Mouse (Mus musculus) monocyte, adult 2 months (primary cell): ENCODE measurements around the gene Cdc37.

ENCODE experiments used
- DNase-seq, 2 experiments: peaks; one replicate each; pipeline ENCODE4 v3.0.0; 2022; ENCODE audit warnings: low spot score in 2 of 2, low read depth in 1 of 2

Gene Cdc37

DNA sequence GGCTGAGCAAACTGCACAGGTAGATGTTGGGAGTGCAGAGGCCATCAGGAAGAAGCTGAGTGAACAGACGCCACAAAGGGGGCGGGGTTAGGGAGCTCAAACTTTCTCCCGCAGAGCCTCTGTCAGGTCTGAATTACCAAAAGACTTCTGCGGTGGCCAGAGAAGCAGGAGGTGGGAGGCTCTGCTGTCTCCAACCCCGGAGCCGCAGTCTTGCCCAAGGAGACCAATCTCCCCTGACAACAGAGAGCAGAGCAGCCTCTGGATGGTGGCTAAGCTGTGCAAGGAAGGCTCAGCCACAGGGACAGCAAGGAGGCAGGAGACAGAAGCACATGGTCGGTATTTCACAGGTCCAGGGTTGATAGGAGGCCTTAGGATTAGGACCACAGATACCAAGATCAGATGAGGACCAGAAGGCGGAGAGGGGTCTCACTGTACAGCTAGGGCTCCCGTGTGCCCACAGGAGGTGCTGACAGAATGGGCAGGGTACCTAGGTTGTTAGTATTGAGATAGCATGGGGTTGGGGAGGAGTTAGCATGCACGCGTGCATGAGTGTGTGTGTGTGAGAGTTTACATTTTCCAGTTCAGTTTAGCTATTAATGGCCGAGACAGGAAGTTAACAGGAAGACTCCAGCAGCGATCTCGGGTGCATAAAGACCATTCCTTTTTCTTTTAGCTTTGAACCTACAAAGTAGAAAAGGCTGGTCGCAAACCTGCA lies 49.2 kb downstream of the Cdc37 start:
- DNase-seq, result no peak

DNA sequence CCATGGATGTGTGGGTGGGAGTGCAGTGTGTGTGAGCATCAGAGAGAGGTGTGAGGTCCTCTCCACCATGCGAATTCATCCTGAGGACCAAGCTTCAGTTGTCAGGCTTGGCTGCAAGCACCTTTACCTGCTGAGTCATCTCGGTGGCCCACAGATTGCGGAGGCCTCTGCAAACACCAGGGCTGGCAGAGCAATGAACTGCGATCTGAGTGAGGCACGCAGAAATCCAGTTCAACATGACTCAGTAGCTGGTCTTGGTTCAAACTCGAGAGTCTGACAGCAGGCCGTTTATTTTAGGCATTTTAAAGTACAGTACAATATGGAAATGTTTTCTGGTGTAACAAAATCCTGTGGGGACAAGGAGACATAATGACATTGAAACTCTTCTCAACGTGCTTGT lies 52.0 kb downstream of the Cdc37 start:
- DNase-seq, result no peak

DNA sequence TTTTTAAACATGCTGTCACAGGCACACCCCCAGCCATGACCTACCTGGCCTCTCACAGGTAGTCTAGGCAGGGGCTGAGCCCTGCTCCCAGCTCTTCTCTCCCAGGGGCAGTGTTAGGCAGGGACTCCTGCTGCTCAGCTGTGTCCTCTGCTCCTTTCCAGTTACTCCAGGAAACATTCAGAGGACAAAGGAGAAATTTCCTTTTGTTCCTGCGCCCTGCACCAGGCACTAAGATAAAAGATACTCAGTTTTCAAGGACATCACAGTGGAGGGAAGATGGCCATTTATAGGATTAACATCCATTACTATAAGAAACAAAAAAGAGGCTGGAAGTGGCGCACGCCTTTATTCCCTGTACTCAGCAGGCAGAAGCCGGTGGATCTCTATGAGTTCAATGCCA lies 53.8 kb downstream of the Cdc37 start:
- no peak for DNase-seq

DNA sequence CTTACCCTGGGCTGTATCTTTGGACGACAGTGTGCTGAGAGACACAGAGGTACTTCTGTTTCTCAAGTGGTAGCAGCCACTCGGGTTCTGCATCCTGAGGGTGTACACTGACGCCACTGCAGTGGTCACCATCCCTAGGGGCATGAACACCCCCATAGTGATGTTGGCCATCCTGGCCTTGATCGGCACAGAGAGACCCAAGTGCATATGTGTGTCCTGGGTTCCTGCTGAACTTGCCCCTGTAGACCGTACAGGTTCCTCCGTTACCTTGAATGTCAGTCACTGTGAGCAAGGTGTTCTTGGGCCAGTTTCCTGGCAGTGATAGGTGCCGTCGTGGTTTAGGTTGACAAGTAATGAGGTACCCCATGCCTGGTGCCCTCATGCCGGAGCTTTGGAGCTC lies 56.4 kb downstream of the Cdc37 start:
- no peak for DNase-seq

DNA sequence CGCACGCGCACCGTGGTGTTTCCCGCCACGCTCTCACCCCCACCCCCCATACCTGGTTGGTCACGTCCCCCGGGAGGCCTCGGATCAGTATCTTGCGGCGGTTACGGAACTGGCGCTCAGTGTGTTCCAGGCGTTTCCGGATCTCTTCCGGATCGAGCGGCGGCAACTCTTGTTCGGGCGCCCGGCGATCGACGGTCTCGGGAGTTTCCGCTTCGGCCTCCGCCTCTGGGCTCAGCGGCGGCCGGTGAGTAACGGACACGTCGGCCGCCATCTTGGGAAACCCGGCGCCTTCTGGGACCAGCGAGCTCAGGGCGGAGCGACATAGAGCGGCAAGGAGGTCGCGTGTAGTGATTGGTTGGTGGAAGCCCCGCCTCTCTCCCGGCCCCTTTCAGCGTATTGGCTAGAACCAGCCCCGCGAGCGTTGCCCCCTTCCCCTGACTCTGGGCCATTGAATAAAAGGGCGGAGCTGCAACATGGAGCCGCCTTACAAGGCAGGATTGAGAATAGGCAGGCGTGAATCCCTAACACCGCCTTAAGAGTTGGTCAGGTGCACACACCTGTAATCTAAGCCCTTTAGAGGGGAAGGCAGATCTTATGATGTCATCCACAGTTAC lies 58.0 kb downstream of the Cdc37 start, which contains the start of the genes Gm38431 and Raver1:
Gene Gm38431, minus strand, starts transcription at position 291 of the 614 bp plus-strand sequence.
Gene Raver1, minus strand, starts transcription at position 302 of the 614 bp plus-strand sequence.
- peak; percentile 93 for DNase-seq

DNA sequence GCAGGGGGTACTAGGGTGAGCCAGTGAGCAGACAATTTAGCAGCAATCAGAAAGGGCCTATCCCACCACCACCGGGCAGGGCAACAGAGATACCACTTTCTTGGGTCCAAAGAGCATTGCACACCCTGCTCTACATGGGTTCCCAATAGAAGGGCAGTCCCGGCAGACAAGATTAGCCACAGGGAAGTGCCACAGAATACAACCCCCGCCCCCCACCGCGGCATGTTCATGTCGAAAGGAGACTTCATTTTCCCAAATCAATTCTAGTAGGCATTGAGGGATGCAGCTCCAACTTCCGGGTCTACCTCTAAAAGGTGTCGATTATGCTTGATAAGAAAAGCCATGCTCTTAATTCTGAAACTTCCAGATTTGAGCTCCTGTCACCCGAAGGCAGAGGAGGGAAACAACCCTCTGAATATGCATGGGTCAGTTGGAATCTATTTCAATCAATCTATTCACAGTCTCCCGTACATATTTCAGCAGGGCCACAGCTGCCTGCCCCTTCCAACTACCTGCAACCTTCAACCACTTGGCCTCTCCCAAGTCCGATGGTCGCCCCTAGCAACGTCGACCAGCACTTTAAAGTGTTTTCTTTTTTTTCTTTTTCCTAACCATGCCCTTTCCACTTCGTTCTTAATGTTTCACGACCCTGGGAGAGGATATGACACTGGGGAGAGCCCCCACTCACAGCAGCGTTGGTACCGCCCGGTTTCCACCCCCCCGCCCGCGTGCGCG lies 58.6 kb downstream of the Cdc37 start:
- DNase-seq, result no peak

DNA sequence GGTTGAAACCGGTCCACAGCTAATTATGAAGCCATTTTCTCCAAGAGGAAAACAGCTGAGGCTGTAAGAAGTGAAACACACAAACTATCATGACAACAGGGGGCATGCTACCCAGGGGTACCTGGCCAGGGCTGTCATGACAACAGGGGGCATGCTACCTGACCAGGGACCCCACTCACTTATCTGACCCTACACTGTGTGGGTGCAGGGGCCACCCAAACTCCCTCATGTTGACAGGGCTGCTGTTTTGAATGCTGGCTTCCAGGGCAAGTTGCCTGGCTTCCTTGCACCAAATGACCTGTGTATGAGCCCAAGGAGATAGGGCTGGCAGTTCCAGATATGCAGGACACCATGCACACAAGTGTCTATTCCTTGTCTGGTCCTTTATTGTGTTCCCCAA lies 59.2 kb downstream of the Cdc37 start:
- no peak for DNase-seq

DNA sequence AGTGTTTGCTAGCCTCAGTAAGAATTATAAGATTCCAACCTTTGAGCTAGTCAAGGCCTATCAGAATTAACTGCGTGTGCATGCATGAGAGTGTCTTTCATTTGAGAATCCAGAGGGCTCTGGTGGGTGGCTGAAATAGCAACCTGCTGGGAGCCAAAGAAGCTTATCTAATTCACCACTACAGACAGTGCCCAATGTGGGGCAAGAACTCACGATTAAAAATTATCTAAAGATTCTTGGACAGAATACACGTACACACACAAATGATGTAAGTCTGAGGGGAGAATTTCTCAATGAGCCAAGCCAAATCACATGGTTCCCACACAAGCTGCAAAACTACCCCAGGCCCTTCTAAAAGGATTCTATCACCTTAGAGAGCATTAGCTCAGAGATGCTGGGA lies 66.5 kb downstream of the Cdc37 start:
- no peak for DNase-seq
